Mouse (Mus musculus): ENCODE results near the gene Prlh. TPM values are rescaled to one million over a fixed set of nuclear protein-coding genes. Genes with fewer than 3 reads are reported as not detected.

The Prlh gene
- polyA plus RNA-seq, 1 experiment from 2014 or later: not detected

GRCm38 (mm10) chr1:90980638-90981330 lies 27.9 kb downstream of the Prlh start:
- Histone ChIP-seq H3K27ac (ENCODE audit: low read depth, low read length) (no peak overlapping the region), H3K9ac (replicated peaks; ENCODE audit: low read depth, low read length) (no peak overlapping the region), H3K4me1 (ENCODE audit: control insufficient read depth, insufficient read depth, low read length) (no peaks in the 10 kb centered on the region), H3K36me3 (ENCODE audit: control insufficient read depth, insufficient read depth, low read length) (no peaks in the 10 kb centered on the region), H3K9me3 (ENCODE audit: control insufficient read depth, low read length) (no peaks in the 10 kb centered on the region), H3K4me2 (ENCODE audit: low read depth, low read length) (no peak overlapping the region), H3K4me3 (ENCODE audit: low read depth, low read length) (no peak overlapping the region), H3K27me3 (ENCODE audit: control insufficient read depth, insufficient read depth, low read length) (no peaks in the 10 kb centered on the region)
- 75% methylated on average over 10 of the region's 10 CpGs for WGBS
- ATAC-seq (ENCODE audit: low read depth): no peak

GRCm38 (mm10) chr1:90981346-90981745 lies 28.4 kb downstream of the Prlh start:
- no peak for ATAC-seq (ENCODE audit: low read depth)
- Histone ChIP-seq H3K4me2 (ENCODE audit: low read depth, low read length) (no peak overlapping the region), H3K36me3 (ENCODE audit: control insufficient read depth, insufficient read depth, low read length) (no peaks in the 10 kb centered on the region), H3K4me1 (ENCODE audit: control insufficient read depth, insufficient read depth, low read length) (no peaks in the 10 kb centered on the region), H3K4me3 (ENCODE audit: low read depth, low read length) (no peak overlapping the region), H3K27ac (ENCODE audit: low read depth, low read length) (no peak overlapping the region), H3K9me3 (ENCODE audit: control insufficient read depth, low read length) (no peaks in the 10 kb centered on the region), H3K9ac (replicated peaks; ENCODE audit: low read depth, low read length) (no peak overlapping the region), H3K27me3 (ENCODE audit: control insufficient read depth, insufficient read depth, low read length) (no peaks in the 10 kb centered on the region)
- WGBS: 76% methylated on average over 3 of the region's 3 CpGs

- WGBS: 79% methylated on average over 1 of the region's 1 CpGs
- Histone ChIP-seq H3K27me3 (ENCODE audit: control insufficient read depth, insufficient read depth, low read length) (no peaks in the 10 kb centered on the region), H3K4me1 (ENCODE audit: control insufficient read depth, insufficient read depth, low read length) (peaks cover 9% of the 10 kb centered on the region), H3K4me2 (ENCODE audit: low read depth, low read length) (no peak overlapping the region), H3K27ac (ENCODE audit: low read depth, low read length) (no peak overlapping the region), H3K4me3 (ENCODE audit: low read depth, low read length) (no peak overlapping the region), H3K9ac (replicated peaks; ENCODE audit: low read depth, low read length) (no peak overlapping the region), H3K36me3 (ENCODE audit: control insufficient read depth, insufficient read depth, low read length) (no peaks in the 10 kb centered on the region), H3K9me3 (ENCODE audit: control insufficient read depth, low read length) (no peaks in the 10 kb centered on the region)
- ATAC-seq (ENCODE audit: low read depth): no peak
These were observed 43.0 kb downstream of the Prlh start for GRCm38 (mm10) chr1:90995916-90996315.

GRCm38 (mm10) chr1:90997136-90997535 lies 44.2 kb downstream of the Prlh start:
- Histone ChIP-seq H3K9me3 (ENCODE audit: control insufficient read depth, low read length) (no peaks in the 10 kb centered on the region), H3K27me3 (ENCODE audit: control insufficient read depth, insufficient read depth, low read length) (no peaks in the 10 kb centered on the region), H3K36me3 (ENCODE audit: control insufficient read depth, insufficient read depth, low read length) (no peaks in the 10 kb centered on the region), H3K4me1 (ENCODE audit: control insufficient read depth, insufficient read depth, low read length) (peaks cover 9% of the 10 kb centered on the region), H3K9ac (replicated peaks; ENCODE audit: low read depth, low read length) (no peak overlapping the region), H3K4me2 (ENCODE audit: low read depth, low read length) (no peak overlapping the region), H3K27ac (ENCODE audit: low read depth, low read length) (no peak overlapping the region), H3K4me3 (ENCODE audit: low read depth, low read length) (no peak overlapping the region)
- WGBS: 84% methylated on average over 4 of the region's 4 CpGs
- ATAC-seq (ENCODE audit: low read depth): no peak

GRCm38 (mm10) chr1:90997641-90998040 lies 44.7 kb downstream of the Prlh start:
- ATAC-seq (ENCODE audit: low read depth): no peak
- H3K4me2 ChIP-seq (ENCODE audit: low read depth, low read length): peak overlapping the region; percentile 85
- WGBS: 86% methylated on average over 5 of the region's 5 CpGs

GRCm38 (mm10) chr1:90998268-90998890 lies 45.5 kb downstream of the Prlh start, which contains the start of gene Lrrfip1:
Gene Lrrfip1 (plus strand): TSS chr1:90998737.
- H3K9me3 ChIP-seq (ENCODE audit: control insufficient read depth, low read length): no peaks in the 10 kb centered on the region
- peak within 1 kb of the TSS; percentile 85 for H3K4me2 ChIP-seq (ENCODE audit: low read depth, low read length)
- H3K4me1 ChIP-seq (ENCODE audit: control insufficient read depth, insufficient read depth, low read length): peaks cover 9% of the 10 kb centered on the region
- peak within 1 kb of the TSS; percentile 67 for H3K4me3 ChIP-seq (ENCODE audit: low read depth, low read length)
- peak within 1 kb of the TSS; percentile 70 for H3K9ac ChIP-seq (replicated peaks; ENCODE audit: low read depth, low read length)
- H3K36me3 ChIP-seq (ENCODE audit: control insufficient read depth, insufficient read depth, low read length): no peaks in the 10 kb centered on the region
- WGBS: 2% methylated on average over 58 of the region's 59 CpGs
- H3K27ac ChIP-seq (ENCODE audit: low read depth, low read length): peak within 1 kb of the TSS; percentile 52
- H3K27me3 ChIP-seq (ENCODE audit: control insufficient read depth, insufficient read depth, low read length): no peaks in the 10 kb centered on the region
- peak; percentile 87 for ATAC-seq (ENCODE audit: low read depth)

More at GRCm38 (mm10) chr1:90997641-90998040, 44.7 kb downstream of the Prlh start:
- H3K27me3 ChIP-seq (ENCODE audit: control insufficient read depth, insufficient read depth, low read length): no peaks in the 10 kb centered on the region
- no peaks in the 10 kb centered on the region for H3K36me3 ChIP-seq (ENCODE audit: control insufficient read depth, insufficient read depth, low read length)
- H3K9ac ChIP-seq (replicated peaks; ENCODE audit: low read depth, low read length): no peak overlapping the region; the same call in 1 of the 2 replicates
- no peak overlapping the region for H3K27ac ChIP-seq (ENCODE audit: low read depth, low read length)
- peaks cover 9% of the 10 kb centered on the region for H3K4me1 ChIP-seq (ENCODE audit: control insufficient read depth, insufficient read depth, low read length)
- H3K9me3 ChIP-seq (ENCODE audit: control insufficient read depth, low read length): no peaks in the 10 kb centered on the region
- H3K4me3 ChIP-seq (ENCODE audit: low read depth, low read length): no peak overlapping the region

GRCm38 (mm10) chr1:90998891-90999611 lies 46.1 kb downstream of the Prlh start:
- peaks cover 9% of the 10 kb centered on the region for H3K4me1 ChIP-seq (ENCODE audit: control insufficient read depth, insufficient read depth, low read length)
- ATAC-seq (ENCODE audit: low read depth): peak; percentile 66
- H3K27ac ChIP-seq (ENCODE audit: low read depth, low read length): peak overlapping the region; percentile 52
- no peaks in the 10 kb centered on the region for H3K9me3 ChIP-seq (ENCODE audit: control insufficient read depth, low read length)
- peak overlapping the region; percentile 85 for H3K4me2 ChIP-seq (ENCODE audit: low read depth, low read length)
- peak overlapping the region; percentile 70 for H3K9ac ChIP-seq (replicated peaks; ENCODE audit: low read depth, low read length)
- H3K36me3 ChIP-seq (ENCODE audit: control insufficient read depth, insufficient read depth, low read length): no peaks in the 10 kb centered on the region
- 2% methylated on average over 37 of the region's 41 CpGs for WGBS
- peak overlapping the region; percentile 67 for H3K4me3 ChIP-seq (ENCODE audit: low read depth, low read length)
- H3K27me3 ChIP-seq (ENCODE audit: control insufficient read depth, insufficient read depth, low read length): no peaks in the 10 kb centered on the region

GRCm38 (mm10) chr1:90999911-91000601 lies 47.1 kb downstream of the Prlh start:
- Histone ChIP-seq H3K9ac (replicated peaks; ENCODE audit: low read depth, low read length) (peak overlapping the region; percentile 70; the same call in 1 of the 2 replicates), H3K4me3 (ENCODE audit: low read depth, low read length) (peak overlapping the region; percentile 67)
- ATAC-seq (ENCODE audit: low read depth): peak; percentile 23; the same call in 1 of the 2 replicates

More at GRCm38 (mm10) chr1:90999911-91000601, 47.1 kb downstream of the Prlh start:
- no peaks in the 10 kb centered on the region for H3K36me3 ChIP-seq (ENCODE audit: control insufficient read depth, insufficient read depth, low read length)
- no peaks in the 10 kb centered on the region for H3K27me3 ChIP-seq (ENCODE audit: control insufficient read depth, insufficient read depth, low read length)
- no peaks in the 10 kb centered on the region for H3K9me3 ChIP-seq (ENCODE audit: control insufficient read depth, low read length)
- peaks cover 9% of the 10 kb centered on the region for H3K4me1 ChIP-seq (ENCODE audit: control insufficient read depth, insufficient read depth, low read length)
- 52% methylated on average over 10 of the region's 10 CpGs for WGBS
- H3K27ac ChIP-seq (ENCODE audit: low read depth, low read length): peak overlapping the region; percentile 10; the same call in 1 of the 2 replicates
- peak overlapping the region; percentile 85 for H3K4me2 ChIP-seq (ENCODE audit: low read depth, low read length)

All from neural tube, embryonic 14.5 days (tissue).